Mouse (Mus musculus): ENCODE results near the gene Bpifb1.
"Not testable (repeated sequence)": the region's sequence is repeated elsewhere in the genome, so short reads cannot be mapped to it uniquely, and the experiment has no call there.

GRCm38 (mm10) chr2:154242726-154243125 lies 52.1 kb downstream of the Bpifb1 start:
- not testable (repeated sequence) for TF ChIP-seq CTCF (conservative IDR thresholded peaks at IDR 0.05 in 1 of 2, IDR thresholded peaks at IDR 0.05 in 1 of 2; ENCODE audit: low read depth in 2 of 2, low read length in 2 of 2); ZMIZ1 (IDR thresholded peaks at IDR 0.05; ENCODE audit: low read depth, low read length); KAT2A (IDR thresholded peaks at IDR 0.05; ENCODE audit: insufficient replicate concordance, low read length); USF2 (conservative IDR thresholded peaks at IDR 0.05; ENCODE audit: low read depth, low read length); CHD1 (IDR thresholded peaks at IDR 0.05; ENCODE audit: low read depth, low read length); ELF1 (IDR thresholded peaks at IDR 0.05; ENCODE audit: low read depth, low read length)

All from CH12.LX (cell line).